Mouse (Mus musculus) neural tube, embryonic 14.5 days (tissue): ENCODE measurements around the gene Zfp146. TPM values are rescaled to one million over a fixed set of nuclear protein-coding genes. Genes with fewer than 3 reads are reported as not detected.
"Not testable (repeated sequence)": the region's sequence is repeated elsewhere in the genome, so short reads cannot be mapped to it uniquely, and the experiment has no call there.

Source experiments
- ATAC-seq: fragments of 200-750 bp; cut with Nextera tagmentation; 2 replicates; pipeline ENCODE4 v1.8.0; 2017; ENCODE audit warnings: low read depth, mild to moderate bottlenecking, moderate TSS enrichment, moderate library complexity
- H3K27ac ChIP-seq: fragments of 300-500 bp; sonication (generic); 2 replicates; pipeline ENCODE4 v1.5.1; 2014; ENCODE audit warnings: low read depth, mild to moderate bottlenecking, control low read depth, low read length, moderate library complexity, mixed read lengths
- H3K27me3 ChIP-seq: fragments of 300-500 bp; sonication (generic); 2 replicates; pipeline ENCODE4 v1.6.1; 2014; ENCODE audit warnings: low read length; ENCODE audit not compliant: control insufficient read depth, insufficient read depth
- H3K36me3 ChIP-seq: fragments of 300-500 bp; sonication (generic); 2 replicates; pipeline ENCODE4 v1.6.1; 2014; ENCODE audit warnings: low read length, mixed read lengths; ENCODE audit not compliant: control insufficient read depth, insufficient read depth
- H3K4me1 ChIP-seq: fragments of 300-500 bp; sonication (generic); 2 replicates; pipeline ENCODE4 v1.6.1; 2014; ENCODE audit warnings: low read length; ENCODE audit not compliant: control insufficient read depth, insufficient read depth
- H3K4me2 ChIP-seq: fragments of 300-500 bp; sonication (generic); 2 replicates; pipeline ENCODE4 v1.6.1; 2014; ENCODE audit warnings: mild to moderate bottlenecking, low read depth, low read length, control low read depth
- H3K4me3 ChIP-seq: fragments of 300-500 bp; sonication (generic); 2 replicates; pipeline ENCODE4 v1.5.1; 2014; ENCODE audit warnings: low read depth, low read length, control low read depth, mixed read lengths
- H3K9ac ChIP-seq: fragments of 300-500 bp; sonication (generic); replicated peaks from 2 replicates; pipeline ENCODE4 v1.6.1; 2014; ENCODE audit warnings: low read depth, mild to moderate bottlenecking, control low read depth, low read length, mixed read lengths
- H3K9me3 ChIP-seq: fragments of 300-500 bp; sonication (generic); 2 replicates; pipeline ENCODE4 v1.6.1; 2016; ENCODE audit warnings: low read length; ENCODE audit not compliant: control insufficient read depth
- WGBS: fragments of 180-500 bp; shearing (Covaris S2); extraction: QIAGEN DNeasy Blood & Tissue Kit; methylation state at CpG from one replicate; pipeline ENCODE4 v1.1.7; 2014; 5-methylcytosine and 5-hydroxymethylcytosine counted together
- polyA plus RNA-seq: library from polyadenylated mRNA; unstranded; fragments of >200 nt; fragmentation: Nextera tagmentation; extraction: Ambion mirVana; gene quantifications from 2 replicates; pipeline ENCODE4 v1.2.1, GENCODE M21; 2014

The Zfp146 gene
- polyA plus RNA-seq, 1 experiment from 2014 or later: 17.6 TPM

DNA sequence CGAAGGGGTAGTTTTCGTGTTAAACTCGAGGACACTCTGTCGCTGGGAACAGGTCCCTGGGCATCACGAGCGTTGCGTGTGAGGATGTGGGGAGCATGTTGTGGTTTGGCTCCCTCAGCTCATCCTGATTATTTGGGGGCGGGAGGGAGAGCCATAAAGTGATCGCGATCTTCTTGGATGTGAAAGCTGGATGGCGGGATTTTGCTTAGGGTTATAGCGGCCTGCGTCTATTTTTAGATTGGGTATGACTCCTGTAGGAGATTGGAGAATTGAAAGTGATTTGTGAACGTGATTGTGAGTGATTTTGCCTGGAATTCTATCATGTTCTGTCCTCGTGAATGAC lies 47.4 kb downstream of the Zfp146 start:
- Histone ChIP-seq H3K9me3 (no peaks in the 10 kb centered on the region), H3K36me3 (0 out of 2 replicates have a peak, but pooled peaks cover 6% of the 10 kb centered on the region), H3K4me2 (peak overlapping the region; percentile 72), H3K27ac (peak overlapping the region; percentile 70), H3K9ac (peak overlapping the region; percentile 62), H3K4me1 (no peaks in the 10 kb centered on the region), H3K4me3 (peak overlapping the region; percentile 51), H3K27me3 (no peaks in the 10 kb centered on the region)
- WGBS: 6% methylated on average over 15 of the region's 15 CpGs
- ATAC-seq: no peak; the same call in 1 of the 2 replicates

DNA sequence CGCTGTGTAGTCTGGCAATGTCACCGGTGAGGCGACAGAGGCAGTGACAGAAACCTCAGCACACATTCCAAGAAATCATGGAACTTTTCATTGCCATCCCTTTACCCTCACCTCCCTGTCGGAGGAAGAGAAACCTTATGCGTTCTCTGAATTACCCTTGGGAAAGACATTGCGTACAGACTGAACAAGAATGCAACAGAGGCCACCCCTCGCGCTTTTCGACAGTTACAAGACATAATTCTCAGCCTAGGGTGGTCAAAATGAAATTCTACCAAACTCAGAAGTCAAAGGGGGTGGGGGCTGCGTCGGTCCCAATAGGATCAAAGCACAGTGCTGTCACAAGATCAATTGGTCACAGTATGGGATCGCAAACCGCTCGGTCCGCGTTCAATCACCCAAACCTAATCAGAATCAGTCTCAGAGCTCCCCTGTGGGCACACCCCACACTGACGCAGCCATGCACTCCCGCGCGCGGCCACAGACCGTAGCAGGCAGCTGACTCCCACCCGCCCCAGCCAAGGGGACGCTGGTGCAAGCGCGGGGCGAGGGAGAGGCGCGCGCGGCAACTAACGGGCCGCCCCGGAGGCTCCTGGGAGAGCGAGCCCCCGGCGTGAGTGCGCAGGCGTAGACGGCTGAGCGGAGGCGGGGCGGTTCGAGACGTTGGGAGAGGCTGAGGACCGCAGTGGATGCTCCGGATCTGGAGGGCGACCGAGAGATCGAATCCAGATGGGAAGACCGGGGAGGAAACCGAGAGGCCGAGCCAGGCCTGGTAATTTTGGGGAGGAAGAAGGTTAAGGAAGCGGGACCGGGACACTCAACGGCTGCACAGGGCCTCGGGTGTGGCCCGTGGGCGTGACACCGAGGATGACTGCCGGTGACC lies 48.0 kb downstream of the Zfp146 start, which contains the start of gene Zfp382:
TSS of gene Zfp382 (plus strand) at position 635 of the 880 bp plus-strand sequence.
- H3K27me3 ChIP-seq: no peaks in the 10 kb centered on the region
- no peaks in the 10 kb centered on the region for H3K9me3 ChIP-seq
- H3K4me1 ChIP-seq: no peaks in the 10 kb centered on the region
- ATAC-seq: peak; percentile 98
- peak within 1 kb of the TSS; percentile 70 for H3K27ac ChIP-seq
- WGBS: under 1% methylated on average over 61 of the region's 61 CpGs
- H3K9ac ChIP-seq: peak within 1 kb of the TSS; percentile 62
- peak within 1 kb of the TSS; percentile 51 for H3K4me3 ChIP-seq
- H3K4me2 ChIP-seq: peak within 1 kb of the TSS; percentile 72
- H3K36me3 ChIP-seq: no peaks in the 10 kb centered on the region

GRCm38 (mm10) chr7:30117935-30118334 lies 51.6 kb downstream of the Zfp146 start:
- not testable (repeated sequence) for H3K4me2 ChIP-seq, H3K27ac ChIP-seq, ATAC-seq, H3K4me1 ChIP-seq, H3K36me3 ChIP-seq, H3K9me3 ChIP-seq, H3K4me3 ChIP-seq, H3K9ac ChIP-seq, H3K27me3 ChIP-seq
- whole genome bisulfite sequencing: 93% methylated on average over 12 of the region's 12 CpGs

- Histone ChIP-seq H3K27me3 (no peaks in the 10 kb centered on the region), H3K9me3 (no peaks in the 10 kb centered on the region), H3K4me3 (no peak overlapping the region), H3K27ac (no peak overlapping the region), H3K4me2 (no peak overlapping the region), H3K9ac (no peak overlapping the region), H3K36me3 (no peaks in the 10 kb centered on the region), H3K4me1 (no peaks in the 10 kb centered on the region)
- ATAC-seq: no peak
- 92% methylated on average over 5 of the region's 5 CpGs for WGBS
These were observed 53.5 kb downstream of the Zfp146 start for GRCm38 (mm10) chr7:30116076-30116475.

Other genes with a start within 250 kb of the Zfp146 start
- gene Zfp74, start 215.7 kb downstream of the Zfp146 start, polyA plus RNA-seq: 21.2 and 25.3 TPM in 2 replicates
- 4.0 and 5.5 TPM in 2 replicates for gene Zfp568, start 185.8 kb downstream of the Zfp146 start, polyA plus RNA-seq
- 13.4 and 13.7 TPM in 2 replicates for gene Zfp14, start 118.4 kb downstream of the Zfp146 start, polyA plus RNA-seq
- gene Zfp82, start 96.8 kb downstream of the Zfp146 start, polyA plus RNA-seq: 10.2 and 11.0 TPM in 2 replicates
- 2.1 and 4.3 TPM in 2 replicates for gene Gm26920, start 79.3 kb downstream of the Zfp146 start, polyA plus RNA-seq
- gene Zfp566, start 79.2 kb downstream of the Zfp146 start, polyA plus RNA-seq: 13.8 and 17.1 TPM in 2 replicates
- gene Zfp260, start 75.0 kb downstream of the Zfp146 start, polyA plus RNA-seq: 87.8 and 102 TPM in 2 replicates
- gene Zfp382, start 47.8 kb downstream of the Zfp146 start, polyA plus RNA-seq: 13.5 and 14.4 TPM in 2 replicates
- 4.7 and 5.9 TPM in 2 replicates for gene Cox7a1, start 14.4 kb upstream of the Zfp146 start, polyA plus RNA-seq
- gene Capns1, start 29.1 kb upstream of the Zfp146 start, polyA plus RNA-seq: 61.7 and 63.1 TPM in 2 replicates
- 176 and 217 TPM in 2 replicates for gene Polr2i, start 62.2 kb upstream of the Zfp146 start, polyA plus RNA-seq
- 402 and 413 TPM in 2 replicates for gene Tbcb, start 62.5 kb upstream of the Zfp146 start, polyA plus RNA-seq
- gene Ovol3, start 66.0 kb upstream of the Zfp146 start, polyA plus RNA-seq: not detected in 2 replicates
- 0.99 and 1.0 TPM in 2 replicates for gene Thap8, start 110.3 kb upstream of the Zfp146 start, polyA plus RNA-seq
- gene Wdr62, start 110.7 kb upstream of the Zfp146 start, polyA plus RNA-seq: 3.1 and 3.7 TPM in 2 replicates
- 115 and 133 TPM in 2 replicates for gene Clip3, start 122.0 kb upstream of the Zfp146 start, polyA plus RNA-seq
- 134 and 137 TPM in 2 replicates for gene Alkbh6, start 139.0 kb upstream of the Zfp146 start, polyA plus RNA-seq
- gene Syne4, start 145.1 kb upstream of the Zfp146 start, polyA plus RNA-seq: 12.7 and 16.9 TPM in 2 replicates
- gene E130208F15Rik, start 152.0 kb upstream of the Zfp146 start, polyA plus RNA-seq: not detected in 2 replicates
- gene Sdhaf1, start 154.1 kb upstream of the Zfp146 start, polyA plus RNA-seq: 16.3 and 20.1 TPM in 2 replicates
- gene Lrfn3, start 193.0 kb upstream of the Zfp146 start, polyA plus RNA-seq: 12.2 and 14.1 TPM in 2 replicates
- gene Tyrobp, start 244.0 kb upstream of the Zfp146 start, polyA plus RNA-seq: 23.3 and 39.9 TPM in 2 replicates